Mouse (Mus musculus) gastrocnemius, postnatal 36 days (tissue): ENCODE data around the gene Thg1l. TPM values are rescaled to one million over a fixed set of nuclear protein-coding genes. Genes with fewer than 3 reads are reported as not detected.

Experiments used
- DNase-seq, 2 experiments: peaks; one replicate each; pipeline ENCODE4 v3.0.0; 2022
- intact Hi-C: fragments of 180-260 bp; cut with DNase I; formaldehyde crosslinking; loops from one replicate; pipeline ENCODE4 v1.15.1; 2025
- total RNA-seq, 2 experiments: library from RNA; stranded (reverse); gene quantifications; 2 replicates each; pipeline ENCODE4 v1.2.3; 2021

The Thg1l gene
- total RNA-seq, 2 experiments from 2014 or later: 2.8 to 3.1 TPM

DNA sequence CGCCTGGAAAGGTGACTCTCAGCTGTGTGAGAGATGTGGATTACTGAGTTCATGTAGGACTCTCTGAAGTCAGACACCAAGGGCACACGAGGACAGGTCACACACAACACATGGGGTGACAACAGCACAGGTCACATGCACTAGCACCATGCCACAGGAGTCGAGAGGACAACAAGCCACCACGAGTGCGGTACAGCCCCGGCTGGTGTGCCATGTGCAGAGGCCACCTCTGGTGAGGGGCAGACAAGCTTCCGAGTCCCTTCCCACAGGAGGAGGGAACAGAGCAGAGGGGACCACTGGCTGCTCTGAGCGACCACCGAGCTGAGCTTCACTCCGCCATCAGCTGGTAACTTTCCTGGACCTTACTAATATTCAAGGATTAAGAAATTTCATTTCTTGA is 22.5 kb downstream of the Thg1l start:
- DNase-seq: no peak
- intact Hi-C loops: no loop called here

DNA sequence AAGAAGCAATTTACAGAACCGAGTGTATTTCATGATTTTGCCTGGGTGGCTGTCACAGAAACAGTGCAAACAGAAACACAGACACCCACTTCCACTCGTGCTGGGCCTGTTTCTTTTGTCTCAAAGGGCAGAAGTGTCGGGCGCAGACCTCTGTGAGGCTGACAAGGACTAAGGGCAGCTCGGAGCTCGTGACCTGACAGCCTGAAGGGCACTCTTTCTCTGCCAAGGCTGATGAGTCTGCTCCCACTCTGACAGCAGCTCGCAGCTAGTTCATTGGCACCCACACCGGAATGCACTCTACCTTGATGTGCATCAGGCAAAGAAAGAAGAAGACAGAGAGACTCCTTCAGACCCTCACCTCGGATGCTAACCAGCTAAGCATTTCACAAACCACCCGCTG is 25.8 kb downstream of the Thg1l start:
- intact Hi-C loops: no loop called here

DNA sequence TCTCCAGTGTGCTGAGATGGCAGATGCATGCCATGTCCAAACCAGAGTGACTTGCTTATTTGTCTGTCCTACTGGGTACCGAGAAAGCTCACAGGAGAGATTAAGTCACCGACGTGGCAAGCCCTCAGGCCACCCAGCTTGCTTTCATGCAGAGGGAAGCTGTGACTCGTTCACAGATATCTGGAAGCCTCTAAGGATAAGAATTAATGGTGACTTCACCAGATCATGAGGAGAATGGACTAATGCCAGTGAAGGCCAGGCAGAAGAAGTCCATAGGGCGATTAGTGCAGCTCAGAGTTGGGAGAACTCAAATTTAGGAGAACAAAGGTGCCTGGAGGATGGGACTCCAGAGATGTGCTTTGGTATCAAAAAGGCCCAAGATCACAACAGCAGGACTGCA is 27.8 kb downstream of the Thg1l start:
- no peak for DNase-seq
- intact Hi-C loops: no loop called here

More for the DNA sequence above, 25.8 kb downstream of the Thg1l start:
- DNase-seq: no peak

DNA sequence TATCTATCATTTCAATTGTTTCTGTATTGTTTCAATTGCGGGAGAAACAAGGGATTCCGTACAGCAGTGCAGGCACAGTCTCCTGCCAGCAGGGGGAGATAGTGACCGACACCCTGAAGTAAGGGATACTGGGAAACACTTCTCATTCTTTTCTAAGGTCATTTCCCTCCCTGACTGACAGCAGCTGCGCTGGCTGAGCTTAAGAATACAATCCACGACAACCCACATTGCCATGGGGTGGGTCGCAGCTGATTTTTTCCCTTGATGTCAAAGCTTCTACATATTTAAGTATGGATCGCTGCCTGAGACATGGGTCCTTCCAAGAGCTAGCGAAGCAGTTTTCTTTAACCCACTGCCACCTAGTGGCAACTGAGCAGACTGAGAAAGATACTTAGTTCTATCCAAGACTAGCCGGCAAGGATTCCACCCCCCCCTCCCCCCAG is 28.6 kb downstream of the Thg1l start:
- DNase-seq: peak; percentile 71 to 72
- intact Hi-C loops: no loop called here

DNA sequence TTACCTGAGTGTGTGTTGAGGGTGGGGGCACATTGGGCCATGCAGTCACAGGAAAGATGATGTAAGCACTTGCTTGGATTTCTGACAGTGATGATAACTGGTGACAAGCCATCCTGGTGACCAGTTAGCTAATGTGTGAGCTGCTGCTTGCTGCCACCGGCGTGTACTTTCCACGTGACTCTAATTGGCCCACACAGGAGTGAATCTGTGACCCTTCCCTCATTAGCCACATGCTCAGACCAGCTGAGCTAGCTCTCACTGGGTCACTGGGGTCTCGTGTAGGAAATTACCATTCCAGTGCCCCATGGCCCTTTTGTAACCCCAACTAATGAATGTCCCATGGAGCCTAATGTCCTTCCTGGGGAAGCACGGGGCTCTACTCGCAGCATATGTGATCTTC is 29.9 kb downstream of the Thg1l start:
- DNase-seq: no peak
- intact Hi-C loops: no loop called here

DNA sequence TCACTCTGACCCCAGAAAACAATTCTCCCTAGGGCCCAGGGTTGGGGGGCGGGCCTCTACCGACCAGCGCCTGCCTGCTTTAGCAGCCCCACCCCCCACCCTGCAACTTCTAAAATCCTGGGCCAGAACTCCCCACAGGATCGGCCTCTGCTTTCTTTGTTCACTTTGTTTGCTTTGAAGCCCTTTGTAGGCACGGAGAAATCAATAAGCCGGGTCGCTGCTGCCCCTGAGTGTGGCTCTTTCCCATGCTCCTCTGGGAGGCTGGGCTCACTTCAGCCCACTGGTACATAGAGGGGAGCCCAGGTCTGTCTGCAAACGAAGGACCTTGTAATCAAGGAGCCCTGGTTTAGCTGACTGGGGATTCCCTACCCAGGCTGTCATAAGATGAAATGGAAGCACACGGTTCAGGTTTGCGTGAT is 33.8 kb downstream of the Thg1l start:
- intact Hi-C loops: no loop called here
- no peak for DNase-seq

DNA sequence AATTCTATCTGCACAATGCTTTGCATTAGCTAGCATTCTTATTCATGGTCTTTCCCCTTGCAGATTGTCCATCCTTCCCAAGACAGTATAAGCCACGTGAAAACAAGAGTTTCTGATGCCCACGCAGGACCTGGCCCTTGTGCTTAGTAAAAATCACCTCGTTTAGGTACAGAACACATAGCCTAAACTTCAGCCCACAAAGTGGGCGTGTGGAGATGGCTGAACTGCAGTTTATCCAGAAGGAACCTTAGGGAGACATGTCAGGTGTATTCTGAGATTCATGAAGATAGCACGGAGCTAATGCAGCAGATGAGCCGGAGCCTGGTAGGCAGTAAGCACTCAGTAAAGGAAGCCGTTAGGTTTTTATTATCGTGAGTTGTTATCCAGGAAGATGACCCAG is 34.3 kb downstream of the Thg1l start:
- intact Hi-C loops: no loop called here
- DNase-seq: no peak

DNA sequence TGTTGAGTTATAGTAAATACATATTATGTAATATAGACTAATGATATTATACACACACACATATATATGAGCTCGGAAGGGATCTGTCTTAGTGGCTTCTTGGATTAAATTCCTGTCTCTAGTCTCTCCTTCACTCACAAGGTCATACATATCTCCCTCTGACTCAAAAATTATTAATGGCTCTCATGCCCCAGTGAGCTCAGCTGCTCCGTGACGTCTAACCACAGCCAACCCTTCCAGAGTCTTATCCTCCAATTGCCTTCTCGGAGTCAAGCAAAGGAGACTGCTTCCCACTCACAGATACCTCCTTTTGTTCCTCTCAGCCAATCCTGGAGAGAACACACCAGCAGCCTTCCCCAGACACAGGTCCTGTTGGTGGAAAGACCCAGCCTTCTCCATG is 36.5 kb downstream of the Thg1l start:
- DNase-seq: no peak
- intact Hi-C loops: no loop called here

DNA sequence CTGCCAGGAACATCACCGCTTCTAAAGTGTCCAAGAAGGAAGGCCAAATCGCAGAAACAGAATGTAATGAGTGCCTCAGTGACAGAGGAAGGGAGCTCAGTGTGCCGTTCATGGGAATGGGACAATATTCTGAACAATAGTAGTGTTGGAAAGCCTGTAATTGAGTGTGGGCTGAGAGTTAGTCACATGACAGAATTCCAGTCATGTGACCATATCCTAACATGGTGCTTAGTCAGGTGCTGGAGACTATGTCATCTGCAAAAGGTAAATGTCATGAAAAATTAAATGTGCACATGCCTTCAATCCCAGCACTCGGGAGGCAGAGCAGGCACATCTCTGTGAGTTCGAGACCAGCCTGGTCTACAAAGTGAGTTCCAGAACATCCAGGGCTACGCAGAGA is 37.3 kb downstream of the Thg1l start:
- intact Hi-C loops: no loop called here
- no peak for DNase-seq

DNA sequence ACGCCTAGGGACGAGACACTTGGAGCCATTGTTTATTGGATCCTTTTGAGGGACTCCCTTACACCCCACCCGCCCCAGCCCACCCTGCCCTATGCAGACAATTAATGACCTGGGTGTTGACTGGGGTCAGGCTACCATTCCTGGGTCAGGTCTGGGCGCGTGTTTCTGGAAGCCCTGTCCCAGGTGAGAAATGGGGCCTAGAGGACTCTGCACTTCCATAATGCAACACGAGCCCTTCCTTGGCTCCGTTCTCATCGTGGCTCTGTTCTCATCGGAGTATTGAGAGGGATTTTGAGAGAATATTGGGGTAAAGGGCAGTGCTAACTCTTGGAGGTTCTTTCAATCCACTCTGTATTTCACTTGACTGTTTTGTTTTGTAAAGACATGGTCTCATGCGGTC is 39.1 kb downstream of the Thg1l start:
- no peak for DNase-seq
- intact Hi-C loops: no loop called here

DNA sequence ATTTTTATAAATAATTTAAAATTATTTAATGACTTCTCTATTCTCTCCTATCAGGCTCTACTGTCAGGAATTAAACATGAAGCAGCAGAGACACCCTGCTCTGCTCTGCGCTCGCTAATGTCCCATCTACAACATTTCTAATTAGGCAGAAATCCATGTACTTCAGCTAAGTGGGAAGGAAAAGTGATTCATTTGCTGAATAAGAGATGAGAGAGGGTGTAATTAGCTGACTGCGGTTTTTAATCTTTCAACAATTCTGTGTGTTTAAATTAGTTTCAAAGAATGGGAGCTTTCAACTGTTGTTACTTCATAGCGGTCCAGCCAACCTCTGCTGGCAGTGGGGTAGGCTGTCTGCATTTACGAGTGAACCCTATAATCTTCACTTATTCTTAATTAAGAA is 44.6 kb downstream of the Thg1l start:
- DNase-seq: no peak

DNA sequence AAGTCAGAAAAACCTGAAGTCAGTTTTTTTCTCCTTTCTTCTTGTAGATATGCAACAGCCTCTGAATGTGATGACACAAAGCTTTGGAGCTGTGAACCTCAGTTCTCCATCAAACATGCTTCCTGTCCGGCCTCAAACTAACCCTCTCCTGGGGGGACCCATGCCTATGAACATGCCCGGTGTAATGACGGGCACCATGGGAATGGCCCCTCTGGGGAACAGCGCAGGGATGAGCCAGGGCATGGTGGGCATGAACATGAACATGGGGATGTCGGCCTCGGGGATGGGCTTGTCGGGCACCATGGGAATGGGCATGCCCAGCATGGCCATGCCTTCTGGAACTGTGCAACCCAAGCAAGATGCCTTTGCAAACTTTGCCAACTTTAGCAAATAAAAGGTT is 46.4 kb downstream of the Thg1l start:
- no peak for DNase-seq
- intact Hi-C loops: no loop called here

More for the DNA sequence above, 44.6 kb downstream of the Thg1l start:
- intact Hi-C loops: no loop called here

DNA sequence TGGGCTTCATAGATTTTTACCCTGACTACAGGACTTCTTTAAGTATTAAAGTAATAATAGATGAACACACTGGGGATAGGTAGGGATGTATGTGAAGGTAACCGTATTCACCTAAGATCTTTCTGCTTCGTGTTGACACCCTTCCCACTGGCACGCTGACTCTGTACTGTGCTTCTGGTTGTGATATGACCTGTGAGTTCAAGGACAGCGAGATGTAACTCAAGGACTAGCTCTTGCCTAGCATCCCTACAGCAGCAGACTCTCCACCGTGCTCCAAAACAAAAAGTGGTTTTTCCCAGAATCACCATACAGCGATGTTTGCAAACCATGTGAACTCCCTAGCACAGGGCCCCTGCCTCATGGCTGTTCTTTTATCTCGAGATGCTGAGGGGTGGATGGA is 47.2 kb downstream of the Thg1l start:
- DNase-seq: no peak
- intact Hi-C loops: no loop called here

DNA sequence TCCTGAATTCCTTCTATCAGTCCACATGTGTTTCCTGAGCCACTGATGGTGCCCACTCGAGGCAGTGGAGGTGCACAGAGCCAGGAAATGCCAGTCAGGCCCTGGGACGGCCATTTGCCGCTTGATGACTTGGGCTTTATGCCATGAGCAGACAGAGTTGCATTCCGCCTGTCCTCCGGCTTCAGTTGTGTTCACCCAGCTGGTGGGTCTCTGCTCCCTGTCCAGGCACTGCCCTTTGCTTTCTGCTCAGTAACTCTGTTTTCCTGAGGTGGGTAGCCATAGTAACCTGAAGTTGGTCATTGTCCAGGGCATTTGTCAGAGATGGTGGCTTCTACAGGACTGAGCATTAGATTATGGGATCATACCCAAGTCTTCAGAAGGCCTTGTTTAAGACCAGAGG is 48.0 kb downstream of the Thg1l start:
- intact Hi-C loops: no loop called here
- DNase-seq: no peak

DNA sequence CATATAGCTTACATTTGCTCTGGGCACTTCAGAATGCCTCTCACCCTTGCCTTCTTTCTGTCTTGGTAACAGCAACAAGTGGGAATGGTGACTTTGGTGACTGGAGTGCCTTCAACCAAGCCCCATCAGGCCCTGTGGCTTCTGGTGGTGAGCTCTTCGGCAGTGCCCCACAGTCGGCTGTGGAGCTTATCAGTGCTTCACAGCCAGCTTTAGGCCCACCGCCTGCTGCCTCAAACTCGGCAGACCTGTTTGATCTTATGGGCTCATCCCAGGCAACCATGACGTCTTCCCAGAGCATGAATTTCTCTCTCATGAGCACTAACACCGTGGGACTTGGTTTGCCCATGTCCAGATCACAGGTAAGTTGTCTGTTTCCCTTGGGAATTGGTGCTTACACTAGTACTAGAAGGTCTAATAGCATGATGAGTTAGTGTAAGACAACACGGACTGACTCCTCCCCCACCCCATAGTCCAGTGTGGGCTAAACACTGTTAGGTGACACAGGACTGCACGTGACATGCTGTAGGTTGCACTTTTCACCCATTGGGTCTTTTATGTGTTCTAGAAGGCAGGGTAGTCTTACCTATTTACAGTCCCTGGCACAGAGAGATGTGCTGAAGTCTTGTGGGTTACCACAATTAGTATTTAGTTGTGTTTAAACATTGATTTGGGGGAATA is 49.0 kb downstream of the Thg1l start:
- intact Hi-C loops: no loop called here
- no peak for DNase-seq

DNA sequence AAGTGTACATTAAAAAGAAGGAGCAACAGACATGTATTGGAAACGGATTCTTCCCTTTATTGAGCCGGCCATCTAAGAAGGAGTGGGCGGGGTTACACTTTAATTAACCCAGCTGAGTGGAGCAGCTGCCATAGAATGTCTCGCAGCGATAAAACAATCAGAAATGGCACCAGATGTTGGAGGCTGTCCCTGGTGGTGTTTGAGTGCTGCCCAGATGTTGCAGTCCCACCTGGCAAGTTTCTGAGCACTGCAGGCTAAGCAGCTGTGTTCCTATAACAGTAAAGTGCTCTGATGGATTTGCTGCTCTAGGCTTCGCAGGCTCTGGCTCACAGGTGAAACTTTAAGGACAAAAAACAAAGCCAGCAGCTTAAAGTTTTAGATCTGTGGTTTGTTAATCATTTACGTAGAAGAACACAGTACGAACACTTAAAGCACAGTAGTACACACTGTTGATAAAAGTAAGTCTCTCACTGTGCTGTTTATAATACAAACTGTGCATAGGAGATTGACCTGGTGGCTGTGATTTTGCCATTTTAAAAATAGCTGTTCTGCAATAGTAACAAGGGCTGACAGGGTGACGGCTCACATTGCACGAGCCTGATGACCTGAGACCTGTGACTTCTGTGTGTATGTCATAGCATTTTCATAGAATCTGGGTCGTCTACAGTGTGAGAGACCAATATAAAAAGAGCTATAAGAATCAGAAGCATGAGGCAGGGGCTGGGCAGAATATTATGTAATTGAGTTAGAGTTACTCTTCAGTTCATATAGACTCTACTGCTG is 54.9 kb downstream of the Thg1l start:
- intact Hi-C loops: no loop called here
- no peak for DNase-seq

DNA sequence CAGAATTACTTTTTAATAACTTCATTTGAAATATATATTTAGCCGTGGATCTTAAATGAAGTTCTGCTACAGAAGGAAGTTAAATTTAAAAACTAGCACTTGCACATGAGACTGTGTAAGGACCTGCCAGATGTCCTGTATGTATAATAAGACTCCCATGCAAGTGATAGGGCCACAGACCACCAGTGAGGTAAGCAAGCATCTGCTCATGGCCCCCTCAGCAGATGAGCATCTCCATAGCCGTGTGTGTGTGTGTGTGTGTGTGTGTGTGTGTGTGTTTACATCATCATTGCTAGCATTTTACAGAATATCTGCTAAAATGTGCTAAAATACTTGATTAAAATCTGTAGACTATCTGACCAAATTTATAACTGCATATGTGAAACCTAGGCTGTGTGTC is 57.9 kb downstream of the Thg1l start:
- no peak for DNase-seq
- intact Hi-C loops: no loop called here

Other genes with a start within 250 kb of the Thg1l start
- gene Clint1, start 103.4 kb downstream of the Thg1l start, total RNA-seq: 10 to 100 TPM; 32.6 to 34.5 TPM
- 1 to 10 TPM; 2.0 to 2.7 TPM for gene Lsm11, start 10.6 kb downstream of the Thg1l start, total RNA-seq
- gene Sox30, start 24.8 kb upstream of the Thg1l start, total RNA-seq: not detected
- under 1 TPM in 1 of 2 experiments, not detected in 1; 0.54 TPM for gene Gm12166, start 96.8 kb upstream of the Thg1l start, total RNA-seq
- gene Adam19, start 100.5 kb upstream of the Thg1l start, total RNA-seq: 1 to 10 TPM; 4.4 TPM
- gene Nipal4, start 211.0 kb upstream of the Thg1l start, total RNA-seq: under 1 TPM in 1 of 2 experiments, not detected in 1; 0.07 TPM